Mouse (Mus musculus): ENCODE data around the gene Haus8. TPM values are rescaled to one million over a fixed set of nuclear protein-coding genes. Genes with fewer than 3 reads are reported as not detected.

Haus8 gene
- total and polyA plus RNA-seq, 3 experiments, result 21.0 to 30.3 (median 25.1) TPM

GRCm38 (mm10) chr8:71267690-71268089 is 5.0 kb downstream of the Haus8 start:
- Histone ChIP-seq H3K79me2 (replicated peaks; ENCODE audit: control insufficient read depth, extremely low read depth, insufficient read depth, poor library complexity, severe bottlenecking) (no peaks in the 10 kb centered on the region), H3K4me2 (ENCODE audit: insufficient read depth, low read depth, poor library complexity, severe bottlenecking) (no peak overlapping the region), H3K4me3 (replicated peaks in 1 of 3; ENCODE audit: low read depth in 2 of 3, low read length in 2 of 3, poor library complexity in 1 of 3) (no peak overlapping the region), H3K9ac (ENCODE audit: insufficient read depth, low read depth) (no peak overlapping the region), H3K36me3 (replicated peaks in 1 of 2; ENCODE audit: control insufficient read depth in 1 of 2, insufficient read depth in 1 of 2, low read length in 1 of 2) (peaks cover 0 to 34% of the 10 kb centered on the region in 2 experiments), H3K27ac (ENCODE audit: insufficient read depth, low read depth) (no peak overlapping the region), H3K9me3 (replicated peaks; ENCODE audit: low read length) (no peaks in the 10 kb centered on the region), H3K4me1 (ENCODE audit: control insufficient read depth in 1 of 2, insufficient read depth in 2 of 2) (peaks cover 7 to 25% of the 10 kb centered on the region in 2 experiments), H3K27me3 (replicated peaks) (no peaks in the 10 kb centered on the region)
- in situ Hi-C loops (cut with MboI; ENCODE audit: low pct_ligation_motif_present, low pct_unique_long_range_greater_than_20kb, low sequenced_read_pairs), result no loop called here
- TF ChIP-seq GABPA (IDR thresholded peaks at IDR 0.05; ENCODE audit: insufficient replicate concordance, low read depth, low read length), result no peak
- TF ChIP-seq BHLHE40 (IDR thresholded peaks at IDR 0.05; ENCODE audit: low read depth, low read length), result no peak
- TF ChIP-seq IRF4 (IDR thresholded peaks at IDR 0.05; ENCODE audit: low read depth, low read length), result no peak
- TF ChIP-seq ETS1 (conservative IDR thresholded peaks at IDR 0.05; ENCODE audit: low read depth, low read length), result no peak
- TF ChIP-seq MAX (IDR thresholded peaks at IDR 0.05; ENCODE audit: low read length), result no peak
- TF ChIP-seq MAFK (IDR thresholded peaks at IDR 0.05; ENCODE audit: insufficient replicate concordance, low read length), result no peak
- no peak for TF ChIP-seq HCFC1 (IDR thresholded peaks at IDR 0.05; ENCODE audit: low read depth, low read length)
- no peak for TF ChIP-seq JUN (IDR thresholded peaks at IDR 0.05; ENCODE audit: insufficient read depth, low read depth, low read length)
- TF ChIP-seq NRF1 (IDR thresholded peaks at IDR 0.05; ENCODE audit: low read depth, low read length), result no peak
- TF ChIP-seq UBTF (IDR thresholded peaks at IDR 0.05; ENCODE audit: low read depth, low read length), result no peak
- TF ChIP-seq RCOR1 (conservative IDR thresholded peaks at IDR 0.05; ENCODE audit: low read depth, low read length), result no peak
- TF ChIP-seq ZMIZ1 (IDR thresholded peaks at IDR 0.05; ENCODE audit: low read depth, low read length), result no peak
- no peak for TF ChIP-seq MXI1 (IDR thresholded peaks at IDR 0.05; ENCODE audit: low read depth, low read length)
- TF ChIP-seq EP300 (IDR thresholded peaks at IDR 0.05; ENCODE audit: low read length), result no peak
- TF ChIP-seq CTCF (conservative IDR thresholded peaks at IDR 0.05 in 1 of 2, IDR thresholded peaks at IDR 0.05 in 1 of 2; ENCODE audit: low read depth in 2 of 2, low read length in 2 of 2), result no peak
- dilution Hi-C loops (cut with MboI; ENCODE audit: extremely low pct_ligation_motif_present, extremely low pct_unique_long_range_greater_than_20kb, low sequenced_read_pairs), result no loop called here
- no peak for DNase-seq (ENCODE audit: extremely low read depth)

- Histone ChIP-seq H3K4me3 (replicated peaks in 1 of 3; ENCODE audit: low read depth in 2 of 3, low read length in 2 of 3, poor library complexity in 1 of 3) (no peak overlapping the region), H3K9ac (ENCODE audit: insufficient read depth, low read depth) (no peak overlapping the region), H3K27me3 (replicated peaks) (no peaks in the 10 kb centered on the region), H3K27ac (ENCODE audit: insufficient read depth, low read depth) (no peak overlapping the region), H3K4me1 (ENCODE audit: control insufficient read depth in 1 of 2, insufficient read depth in 2 of 2) (no peaks in the 10 kb centered on the region), H3K9me3 (replicated peaks; ENCODE audit: low read length) (no peaks in the 10 kb centered on the region), H3K4me2 (ENCODE audit: insufficient read depth, low read depth, poor library complexity, severe bottlenecking) (no peak overlapping the region), H3K79me2 (replicated peaks; ENCODE audit: control insufficient read depth, extremely low read depth, insufficient read depth, poor library complexity, severe bottlenecking) (no peaks in the 10 kb centered on the region), H3K36me3 (replicated peaks in 1 of 2; ENCODE audit: control insufficient read depth in 1 of 2, insufficient read depth in 1 of 2, low read length in 1 of 2) (peaks cover 7 to 49% of the 10 kb centered on the region in 2 experiments)
- dilution Hi-C loops (cut with MboI; ENCODE audit: extremely low pct_ligation_motif_present, extremely low pct_unique_long_range_greater_than_20kb, low sequenced_read_pairs) (no loop called here), in situ Hi-C loops (cut with MboI; ENCODE audit: low pct_ligation_motif_present, low pct_unique_long_range_greater_than_20kb, low sequenced_read_pairs) (no loop called here)
- TF ChIP-seq SMC3 (IDR thresholded peaks at IDR 0.05; ENCODE audit: low read depth, low read length) (peak; percentile 69), RAD21 (IDR thresholded peaks at IDR 0.05; ENCODE audit: low read depth, low read length) (peak; percentile 64), ZC3H11A (IDR thresholded peaks at IDR 0.05; ENCODE audit: low read depth, low read length) (no peak), ZKSCAN1 (IDR thresholded peaks at IDR 0.05; ENCODE audit: borderline replicate concordance, low read depth, low read length) (no peak), USF1 (IDR thresholded peaks at IDR 0.05; ENCODE audit: low read depth, low read length) (no peak), CTCF (conservative IDR thresholded peaks at IDR 0.05 in 1 of 2, IDR thresholded peaks at IDR 0.05 in 1 of 2; ENCODE audit: low read depth in 2 of 2, low read length in 2 of 2) (peak in 1 of 2 experiments; percentile 70; a peak in 2 of 4 replicates)
- DNase-seq (ENCODE audit: extremely low read depth), result peak; percentile 39
Observed at GRCm38 (mm10) chr8:71261234-71261633, 11.5 kb downstream of the Haus8 start.

All from CH12.LX (cell line).